Mouse (Mus musculus): ENCODE data around the gene Foxp4. TPM values are rescaled to one million over a fixed set of nuclear protein-coding genes. Genes with fewer than 3 reads are reported as not detected.

Foxp4 gene
- polyA plus RNA-seq, 1 experiment from 2014 or later: 37.3 TPM

Other genes with a start within 250 kb of the Foxp4 start
- gene Tomm6, start 236.3 kb downstream of the Foxp4 start, polyA plus RNA-seq (2015; fragmentation: Nextera tagmentation; extraction: Ambion mirVana): 258 and 266 TPM in 2 replicates
- 18.0 and 23.2 TPM in 2 replicates for gene Frs3, start 235.6 kb downstream of the Foxp4 start, polyA plus RNA-seq (2015; fragmentation: Nextera tagmentation; extraction: Ambion mirVana)
- 0.33 and 0.73 TPM in 2 replicates for gene Gm21981, start 230.2 kb downstream of the Foxp4 start, polyA plus RNA-seq (2015; fragmentation: Nextera tagmentation; extraction: Ambion mirVana)
- gene Prickle4, start 229.9 kb downstream of the Foxp4 start, polyA plus RNA-seq (2015; fragmentation: Nextera tagmentation; extraction: Ambion mirVana): 0.88 and 0.97 TPM in 2 replicates
- gene Pgc, start 197.8 kb downstream of the Foxp4 start, polyA plus RNA-seq (2015; fragmentation: Nextera tagmentation; extraction: Ambion mirVana): not detected in 2 replicates
- gene Tfeb, start 187.6 kb downstream of the Foxp4 start, polyA plus RNA-seq (2015; fragmentation: Nextera tagmentation; extraction: Ambion mirVana): 2.0 and 2.3 TPM in 2 replicates
- gene Mdfi, start 90.0 kb downstream of the Foxp4 start, polyA plus RNA-seq (2015; fragmentation: Nextera tagmentation; extraction: Ambion mirVana): 2.5 and 2.7 TPM in 2 replicates
- not detected in 2 replicates for gene 1700122O11Rik, start 113.6 kb upstream of the Foxp4 start, polyA plus RNA-seq (2015; fragmentation: Nextera tagmentation; extraction: Ambion mirVana)
- gene 1700067P10Rik, start 164.7 kb upstream of the Foxp4 start, polyA plus RNA-seq (2015; fragmentation: Nextera tagmentation; extraction: Ambion mirVana): not detected in 2 replicates
- not detected in 2 replicates for gene 9830107B12Rik, start 221.6 kb upstream of the Foxp4 start, polyA plus RNA-seq (2015; fragmentation: Nextera tagmentation; extraction: Ambion mirVana)
- not detected in 2 replicates for gene A530064D06Rik, start 242.6 kb upstream of the Foxp4 start, polyA plus RNA-seq (2015; fragmentation: Nextera tagmentation; extraction: Ambion mirVana)

All from forebrain, embryonic 15.5 days (tissue).